Mouse (Mus musculus): Measurements from ENCODE around the gene Atp5mpl. TPM values are rescaled to one million over a fixed set of nuclear protein-coding genes. Genes with fewer than 3 reads are reported as not detected.

The Atp5mpl gene
- 524 and 615 TPM in 2 replicates for polyA plus RNA-seq (2016; fragmentation: Nextera tagmentation; extraction: Ambion mirVana)

GRCm38 (mm10) chr12:111966683-111967173, at the start of gene Atp5mpl:
Gene Atp5mpl, minus strand, starts transcription at chr12:111966977.
- Histone ChIP-seq H3K27me3 (no peaks in the 10 kb centered on the region), H3K36me3 (peaks cover 11% of the 10 kb centered on the region), H3K9me3 (replicated peaks) (no peaks in the 10 kb centered on the region), H3K4me2 (replicated peaks) (peak within 1 kb of the TSS; percentile 88), H3K27ac (peak within 1 kb of the TSS; percentile 49), H3K9ac (peak within 1 kb of the TSS; percentile 90), H3K4me1 (peaks cover 13% of the 10 kb centered on the region), H3K4me3 (peak within 1 kb of the TSS; percentile 92)
- ATAC-seq (ENCODE audit: low FRiP score) = peak; percentile 92
- WGBS = under 1% methylated on average over 37 of the region's 37 CpGs

- WGBS = 68% methylated on average over 4 of the region's 4 CpGs
- no peak for ATAC-seq (ENCODE audit: low FRiP score)
- H3K4me1 ChIP-seq = peaks cover 7% of the 10 kb centered on the region; the same call in 1 of the 2 replicates
Observed at GRCm38 (mm10) chr12:112016346-112016745, 49.6 kb upstream of the Atp5mpl start.

DNA sequence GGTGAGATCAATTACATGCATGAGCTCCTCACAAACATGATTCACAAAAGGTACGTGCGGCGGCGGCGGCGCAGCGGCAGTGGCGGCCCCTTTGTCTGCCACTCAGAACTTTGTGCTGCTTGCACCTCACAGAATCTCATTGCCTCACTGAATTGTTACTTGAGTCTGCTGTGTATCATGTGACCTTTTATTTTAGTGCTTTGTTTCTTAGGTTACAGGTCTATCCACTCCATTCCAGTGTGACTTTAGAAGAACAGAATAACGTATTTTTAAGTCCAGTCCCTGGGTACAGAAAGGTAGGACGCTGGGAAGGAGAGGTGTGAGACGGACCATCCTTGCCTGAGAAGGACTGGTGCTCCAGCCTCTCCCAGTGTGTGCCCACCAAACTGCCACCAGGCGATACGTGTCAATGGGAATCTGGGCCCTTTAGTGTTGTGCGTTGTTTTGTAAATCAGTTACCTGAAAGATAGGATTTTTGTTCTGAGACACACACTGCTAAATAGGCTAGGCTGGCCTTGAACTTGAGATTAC, 46.6 kb upstream of the Atp5mpl start:
- peak overlapping the region; percentile 58 for H3K27ac ChIP-seq
- H3K9ac ChIP-seq = no peak overlapping the region
- peak overlapping the region; percentile 17 for H3K4me3 ChIP-seq
- no peaks in the 10 kb centered on the region for H3K27me3 ChIP-seq
- no peaks in the 10 kb centered on the region for H3K36me3 ChIP-seq
- H3K4me1 ChIP-seq = peaks cover 7% of the 10 kb centered on the region; the same call in 1 of the 2 replicates
- ATAC-seq (ENCODE audit: low FRiP score) = peak; percentile 35; the same call in 1 of the 2 replicates
- H3K9me3 ChIP-seq (replicated peaks) = 0 out of 2 replicates have a peak, but pooled peaks cover 3% of the 10 kb centered on the region
- H3K4me2 ChIP-seq (replicated peaks) = peak overlapping the region; percentile 50
- WGBS = 14% methylated on average over 14 of the region's 14 CpGs

More at GRCm38 (mm10) chr12:112016346-112016745, 49.6 kb upstream of the Atp5mpl start:
- Histone ChIP-seq H3K9ac (no peak overlapping the region), H3K27me3 (no peaks in the 10 kb centered on the region), H3K36me3 (no peaks in the 10 kb centered on the region), H3K27ac (no peak overlapping the region), H3K9me3 (replicated peaks) (0 out of 2 replicates have a peak, but pooled peaks cover 6% of the 10 kb centered on the region), H3K4me2 (replicated peaks) (no peak overlapping the region), H3K4me3 (no peak overlapping the region)

GRCm38 (mm10) chr12:112012511-112013270, 45.9 kb upstream of the Atp5mpl start:
- Histone ChIP-seq H3K27ac (peak overlapping the region; percentile 53), H3K9ac (no peak overlapping the region), H3K27me3 (no peaks in the 10 kb centered on the region), H3K4me3 (peak overlapping the region; percentile 17), H3K9me3 (replicated peaks) (0 out of 2 replicates have a peak, but pooled peaks cover 3% of the 10 kb centered on the region), H3K36me3 (no peaks in the 10 kb centered on the region), H3K4me1 (peaks cover 7% of the 10 kb centered on the region; the same call in 1 of the 2 replicates), H3K4me2 (replicated peaks) (peak overlapping the region; percentile 50)
- ATAC-seq (ENCODE audit: low FRiP score) = peak; percentile 82
- 26% methylated on average over 12 of the region's 12 CpGs for WGBS

GRCm38 (mm10) chr12:112001223-112001622, 34.4 kb upstream of the Atp5mpl start:
- H3K4me3 ChIP-seq = no peak overlapping the region
- H3K4me1 ChIP-seq = no peaks in the 10 kb centered on the region
- no peaks in the 10 kb centered on the region for H3K9me3 ChIP-seq (replicated peaks)
- WGBS = 21% methylated on average over 8 of the region's 8 CpGs
- H3K27ac ChIP-seq = no peak overlapping the region
- no peaks in the 10 kb centered on the region for H3K27me3 ChIP-seq
- no peak overlapping the region for H3K9ac ChIP-seq
- no peak for ATAC-seq (ENCODE audit: low FRiP score)
- H3K4me2 ChIP-seq (replicated peaks) = no peak overlapping the region
- H3K36me3 ChIP-seq = no peaks in the 10 kb centered on the region

DNA sequence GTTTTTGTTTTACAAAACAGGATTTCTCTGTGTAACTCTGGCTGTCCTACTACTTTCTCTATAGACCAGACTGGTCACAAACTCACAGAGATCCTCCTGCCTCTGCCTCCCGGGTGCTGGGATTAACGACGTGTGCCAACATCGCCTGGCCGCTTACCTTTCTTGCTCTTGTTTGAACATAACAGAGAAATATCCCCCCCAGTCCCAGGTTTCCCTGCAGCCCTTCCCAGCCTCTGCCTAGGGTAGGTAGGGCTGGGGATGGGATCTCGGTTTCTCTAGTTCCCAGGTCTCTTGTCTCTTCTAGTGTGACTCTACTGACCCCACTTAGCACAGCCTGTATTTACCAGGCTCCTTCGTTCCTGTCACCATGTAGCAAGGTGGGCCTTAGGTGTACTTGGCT, 33.0 kb upstream of the Atp5mpl start:
- Histone ChIP-seq H3K27ac (no peak overlapping the region), H3K27me3 (no peaks in the 10 kb centered on the region), H3K9me3 (replicated peaks) (no peaks in the 10 kb centered on the region), H3K4me3 (no peak overlapping the region), H3K4me1 (no peaks in the 10 kb centered on the region), H3K9ac (no peak overlapping the region), H3K4me2 (replicated peaks) (no peak overlapping the region), H3K36me3 (no peaks in the 10 kb centered on the region)
- whole genome bisulfite sequencing = 93% methylated on average over 7 of the region's 7 CpGs
- ATAC-seq (ENCODE audit: low FRiP score) = no peak

DNA sequence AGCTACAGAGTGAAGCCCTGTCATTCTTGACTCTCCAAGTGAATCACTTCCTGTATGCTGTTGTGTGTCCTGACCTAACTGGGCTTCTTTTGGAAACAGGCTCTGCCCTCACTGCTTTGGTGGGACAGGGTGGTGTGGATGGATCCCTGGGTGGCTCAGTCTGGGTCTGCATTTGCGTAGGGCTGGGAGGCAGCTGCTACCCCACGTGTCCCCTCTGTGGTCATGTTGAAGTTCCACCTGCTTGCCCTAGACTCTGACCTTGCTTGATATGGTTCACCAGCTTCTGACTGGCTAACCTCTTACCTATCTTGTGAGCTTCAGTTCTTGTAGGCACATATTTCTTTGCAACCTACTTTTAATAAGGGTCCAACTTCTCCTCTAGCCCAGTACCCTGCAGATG, 28.4 kb upstream of the Atp5mpl start:
- Histone ChIP-seq H3K9ac (no peak overlapping the region), H3K9me3 (replicated peaks) (no peaks in the 10 kb centered on the region), H3K4me1 (no peaks in the 10 kb centered on the region), H3K27me3 (no peaks in the 10 kb centered on the region), H3K27ac (no peak overlapping the region), H3K4me2 (replicated peaks) (no peak overlapping the region), H3K36me3 (no peaks in the 10 kb centered on the region), H3K4me3 (no peak overlapping the region)
- ATAC-seq (ENCODE audit: low FRiP score) = no peak
- 85% methylated on average over 2 of the region's 2 CpGs for WGBS

DNA sequence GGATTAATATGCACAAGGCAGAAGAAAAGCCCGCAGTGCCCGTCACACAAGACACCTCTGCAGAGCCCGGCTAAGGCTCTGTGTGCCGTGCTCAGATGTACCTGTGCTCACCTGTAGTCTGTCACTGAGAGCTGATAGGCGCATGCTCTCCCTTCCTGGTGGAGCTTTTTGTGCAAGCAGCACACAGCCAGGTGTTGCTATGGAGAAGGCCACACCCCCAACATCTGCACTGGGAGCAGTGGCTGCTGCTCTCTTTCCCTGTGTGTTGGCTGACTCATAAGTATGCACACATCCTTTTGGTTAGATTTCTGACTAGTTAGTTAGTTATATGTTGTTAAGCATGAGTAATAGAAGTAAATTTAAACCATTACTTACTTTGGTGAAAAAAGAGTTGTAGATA, 25.8 kb upstream of the Atp5mpl start:
- WGBS = 87% methylated on average over 5 of the region's 5 CpGs
- ATAC-seq (ENCODE audit: low FRiP score) = no peak
- Histone ChIP-seq H3K4me3 (no peak overlapping the region), H3K27me3 (no peaks in the 10 kb centered on the region), H3K27ac (no peak overlapping the region), H3K36me3 (no peaks in the 10 kb centered on the region), H3K9ac (no peak overlapping the region), H3K4me1 (no peaks in the 10 kb centered on the region), H3K9me3 (replicated peaks) (no peaks in the 10 kb centered on the region), H3K4me2 (replicated peaks) (no peak overlapping the region)

DNA sequence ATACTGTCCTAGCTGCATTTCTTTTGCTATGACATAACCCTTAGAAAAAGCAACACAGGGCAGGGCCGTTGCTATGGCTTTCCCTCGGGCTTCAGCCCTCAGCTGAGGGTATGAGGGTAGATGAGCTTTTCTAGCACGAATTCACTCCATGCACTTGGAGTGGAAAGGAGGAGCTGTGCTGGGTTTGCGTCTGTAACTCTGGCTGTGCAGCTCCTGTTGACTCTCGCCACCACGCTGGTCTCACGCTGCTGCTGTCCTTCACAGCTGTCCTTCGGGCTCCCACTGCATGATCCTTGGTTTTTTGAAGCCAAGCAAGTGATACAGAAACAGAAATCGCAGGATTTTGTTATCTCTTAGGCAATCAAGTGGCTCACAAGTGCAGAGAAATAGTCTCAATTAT, 20.0 kb upstream of the Atp5mpl start:
- no peak overlapping the region for H3K4me2 ChIP-seq (replicated peaks)
- no peaks in the 10 kb centered on the region for H3K4me1 ChIP-seq
- 51% methylated on average over 9 of the region's 9 CpGs for WGBS
- H3K9me3 ChIP-seq (replicated peaks) = no peaks in the 10 kb centered on the region
- no peak for ATAC-seq (ENCODE audit: low FRiP score)
- H3K9ac ChIP-seq = no peak overlapping the region
- H3K36me3 ChIP-seq = no peaks in the 10 kb centered on the region
- no peaks in the 10 kb centered on the region for H3K27me3 ChIP-seq
- H3K27ac ChIP-seq = no peak overlapping the region
- H3K4me3 ChIP-seq = no peak overlapping the region

GRCm38 (mm10) chr12:111983165-111983564, 16.4 kb upstream of the Atp5mpl start:
- 77% methylated on average over 2 of the region's 2 CpGs for WGBS
- Histone ChIP-seq H3K36me3 (no peaks in the 10 kb centered on the region), H3K4me3 (no peak overlapping the region), H3K27me3 (0 out of 2 replicates have a peak, but pooled peaks cover 5% of the 10 kb centered on the region), H3K4me2 (replicated peaks) (no peak overlapping the region), H3K9me3 (replicated peaks) (no peaks in the 10 kb centered on the region), H3K27ac (no peak overlapping the region), H3K9ac (no peak overlapping the region), H3K4me1 (no peaks in the 10 kb centered on the region)
- ATAC-seq (ENCODE audit: low FRiP score) = no peak

- Histone ChIP-seq H3K9ac (no peak overlapping the region), H3K4me2 (replicated peaks) (no peak overlapping the region), H3K4me3 (no peak overlapping the region), H3K9me3 (replicated peaks) (no peaks in the 10 kb centered on the region), H3K27ac (no peak overlapping the region), H3K27me3 (0 out of 2 replicates have a peak, but pooled peaks cover 5% of the 10 kb centered on the region), H3K36me3 (no peaks in the 10 kb centered on the region), H3K4me1 (0 out of 2 replicates have a peak, but pooled peaks cover under 1% of the 10 kb centered on the region)
- 71% methylated on average over 8 of the region's 8 CpGs for WGBS
- no peak for ATAC-seq (ENCODE audit: low FRiP score)
Observed at GRCm38 (mm10) chr12:111981831-111982230, 15.1 kb upstream of the Atp5mpl start.

DNA sequence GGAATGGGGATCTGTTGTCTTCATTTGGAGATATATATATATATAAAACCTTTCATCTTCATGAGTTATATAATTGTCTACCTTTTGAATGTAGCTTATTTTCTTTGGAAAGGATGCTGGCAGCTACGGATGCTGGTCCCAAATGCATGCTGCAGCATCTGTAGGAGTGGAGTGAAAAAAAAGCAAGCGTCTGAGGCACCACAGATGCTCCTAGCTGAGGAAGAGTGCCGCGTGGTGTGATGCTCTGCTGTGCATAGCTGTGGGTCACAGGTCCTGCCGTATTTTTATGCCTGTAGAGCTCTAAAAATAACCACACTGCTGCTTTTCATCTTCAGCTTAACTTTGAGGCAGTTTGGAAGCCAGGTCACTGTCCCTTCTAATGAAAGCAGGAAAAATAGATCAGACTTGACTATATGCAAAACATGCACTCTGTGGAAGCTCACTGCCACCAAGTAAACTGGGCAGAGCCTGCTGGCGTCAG, 14.2 kb upstream of the Atp5mpl start, which contains the start of gene Rd3l:
TSS of gene Rd3l (minus strand) at position 431 of the 481 bp plus-strand sequence.
- H3K4me2 ChIP-seq (replicated peaks) = no peak within 1 kb of the TSS
- no peak within 1 kb of the TSS for H3K27ac ChIP-seq
- H3K36me3 ChIP-seq = no peaks in the 10 kb centered on the region
- no peak within 1 kb of the TSS for H3K4me3 ChIP-seq
- H3K4me1 ChIP-seq = 0 out of 2 replicates have a peak, but pooled peaks cover 6% of the 10 kb centered on the region
- H3K27me3 ChIP-seq = 0 out of 2 replicates have a peak, but pooled peaks cover 5% of the 10 kb centered on the region
- WGBS = 79% methylated on average over 6 of the region's 6 CpGs
- no peak within 1 kb of the TSS for H3K9ac ChIP-seq
- ATAC-seq (ENCODE audit: low FRiP score) = no peak
- no peaks in the 10 kb centered on the region for H3K9me3 ChIP-seq (replicated peaks)
